Mouse (Mus musculus) intestine, embryonic 14.5 days (tissue): Measurements from ENCODE around the gene Gm4070. TPM values are rescaled to one million over a fixed set of nuclear protein-coding genes. Genes with fewer than 3 reads are reported as not detected.

Experiments used
- polyA plus RNA-seq: library from polyadenylated mRNA; unstranded; fragments of >200 nt; fragmentation: Nextera tagmentation; extraction: Ambion mirVana; gene quantifications from 2 replicates; pipeline ENCODE4 v1.2.1, GENCODE M21; 2014

The Gm4070 gene
- polyA plus RNA-seq, 1 experiment from 2014 or later = 0.96 TPM

Other genes with a start within 250 kb of the Gm4070 start
- 353 and 396 TPM in 2 replicates for gene Ilk, start 217.4 kb downstream of the Gm4070 start, polyA plus RNA-seq
- 36.7 and 41.8 TPM in 2 replicates for gene Rrp8, start 216.6 kb downstream of the Gm4070 start, polyA plus RNA-seq
- 163 and 185 TPM in 2 replicates for gene Taf10, start 209.6 kb downstream of the Gm4070 start, polyA plus RNA-seq
- gene Tpp1, start 201.7 kb downstream of the Gm4070 start, polyA plus RNA-seq = 74.1 and 85.8 TPM in 2 replicates
- gene Dchs1, start 166.3 kb downstream of the Gm4070 start, polyA plus RNA-seq = 17.5 and 18.7 TPM in 2 replicates
- 379 and 393 TPM in 2 replicates for gene Mrpl17, start 142.9 kb downstream of the Gm4070 start, polyA plus RNA-seq